Mouse (Mus musculus) embryonic stem cell, embryonic (primary cell): ENCODE measurements around the gene Lyst.
"Not testable (repeated sequence)": the region's sequence is repeated elsewhere in the genome, so short reads cannot be mapped to it uniquely, and the experiment has no call there.

Source experiments
- CTCF ChIA-PET, 4 experiments: fragments of 300-600 bp in 2 of 4; fragments of 350-600 bp in 2 of 4; sonication (Branson Sonifier 250); formaldehyde crosslinking; loops; one replicate each; lab custom pipeline; 2022; ENCODE audit warnings: inconsistent platforms in 2 of 4; lab: Charles Lee
- POLR2A ChIA-PET, 4 experiments: fragments of 300-600 bp in 2 of 4; fragments of 350-600 bp in 2 of 4; sonication (Branson Sonifier 250); formaldehyde crosslinking; loops; one replicate each; lab custom pipeline; 2022; ENCODE audit warnings: antibody characterized with exemption in 4 of 4, inconsistent platforms in 1 of 4; lab: Charles Lee

Gene Lyst

DNA sequence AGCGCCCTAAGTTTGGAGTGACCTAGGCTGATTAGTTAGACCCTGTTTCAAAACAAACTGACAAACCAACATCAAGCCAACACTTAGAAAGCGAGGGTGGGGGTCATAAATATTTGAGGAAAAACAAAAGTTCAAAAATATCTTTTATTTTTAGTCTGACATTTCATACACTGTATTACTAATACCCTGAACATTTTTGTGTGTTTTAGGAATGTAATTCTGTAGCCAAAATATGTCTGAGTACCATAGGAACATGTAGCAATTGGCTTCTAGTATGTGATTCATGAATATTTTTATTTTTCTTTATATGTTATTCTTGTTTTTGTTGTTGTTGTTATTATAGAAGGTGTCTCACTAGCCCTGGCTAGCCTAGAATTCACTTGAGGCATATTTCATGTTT is 11.2 kb downstream of the Lyst start:
- POLR2A ChIA-PET = interaction anchor here in 1 of 4 experiments (0.5 to 1.1 kb wide), 2 partner anchors 11 to 60 kb away, joined by 3 read pairs; partner anchors contain the start of gene Lyst

DNA sequence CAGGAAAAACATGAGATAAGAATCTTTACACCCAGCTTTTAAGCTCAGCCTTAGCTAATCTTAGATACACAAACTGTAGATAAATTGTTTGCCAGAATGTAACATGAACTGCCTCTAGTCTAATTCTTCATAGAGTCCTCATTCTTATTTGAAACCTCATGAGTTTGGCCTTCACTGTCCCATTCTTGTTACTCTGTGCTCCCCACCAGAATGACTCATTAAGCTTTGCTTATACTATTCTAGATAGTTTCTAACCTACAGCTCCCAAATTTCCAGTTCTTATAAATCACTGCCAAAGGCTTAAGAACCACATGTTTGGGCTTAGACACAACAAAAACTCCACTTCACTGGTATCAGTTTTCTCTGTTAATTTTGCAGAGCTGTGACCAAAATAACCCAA is 16.0 kb downstream of the Lyst start:
- POLR2A ChIA-PET = interaction anchor here in 1 of 4 experiments (0.6 to 1.0 kb wide), 2 partner anchors 36 to 100 kb away, joined by 3 read pairs; no protein-coding TSS in a partner anchor
- CTCF ChIA-PET = no interaction called here

More for the DNA sequence above, 11.2 kb downstream of the Lyst start:
- CTCF ChIA-PET = no interaction called here

DNA sequence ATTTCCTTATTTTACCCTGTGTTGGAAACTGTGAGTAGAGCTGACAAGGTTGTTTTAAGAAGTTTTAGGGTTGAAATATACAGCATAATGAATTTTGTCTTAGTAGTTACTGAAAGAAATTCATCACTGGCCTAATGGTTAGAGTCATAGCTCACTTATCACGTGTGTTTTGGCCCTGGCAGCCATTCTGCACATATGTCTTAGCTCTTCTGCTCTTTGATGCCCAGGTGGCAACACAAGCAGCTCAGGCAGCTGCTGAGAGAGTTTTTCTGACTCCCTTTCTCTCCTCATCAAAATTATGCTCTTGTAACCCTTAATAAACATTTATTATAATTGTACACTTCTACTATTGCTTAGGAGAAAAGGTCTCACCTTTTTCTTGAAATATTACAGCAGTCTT is 18.1 kb downstream of the Lyst start:
- ChIA-PET POLR2A (interaction anchor here in 1 of 4 experiments (0.6 kb wide), 1 partner anchor 33 kb away, joined by 5 read pairs; no protein-coding TSS in a partner anchor), CTCF (interaction anchor here in 1 of 4 experiments (1.5 kb wide), 1 partner anchor 91 kb away, joined by 3 read pairs; no protein-coding TSS in a partner anchor)

DNA sequence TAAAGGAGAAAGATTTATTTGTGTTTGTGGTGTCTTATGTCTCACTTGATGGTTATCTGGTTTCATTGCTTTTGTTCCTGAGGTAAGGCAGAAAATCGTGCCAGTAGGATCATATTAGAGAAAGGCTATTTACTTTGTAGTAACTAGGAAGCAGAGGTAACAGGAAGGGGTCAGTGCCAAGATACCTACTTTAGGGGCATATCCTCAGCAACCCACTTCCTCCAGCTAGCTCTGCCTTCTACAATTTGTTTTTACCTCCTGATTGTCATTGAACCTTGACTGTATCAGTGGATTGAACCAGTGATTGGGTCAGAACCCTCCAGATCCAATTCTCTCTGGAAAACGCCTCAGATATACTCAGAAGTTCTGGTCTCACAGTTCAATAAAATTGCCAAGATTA is 19.5 kb downstream of the Lyst start:
- ChIA-PET POLR2A (no interaction called here), CTCF (interaction anchor here in 1 of 4 experiments (0.7 kb wide), 1 partner anchor 19 kb away, joined by 3 read pairs; the partner anchor contains the start of gene Lyst)

DNA sequence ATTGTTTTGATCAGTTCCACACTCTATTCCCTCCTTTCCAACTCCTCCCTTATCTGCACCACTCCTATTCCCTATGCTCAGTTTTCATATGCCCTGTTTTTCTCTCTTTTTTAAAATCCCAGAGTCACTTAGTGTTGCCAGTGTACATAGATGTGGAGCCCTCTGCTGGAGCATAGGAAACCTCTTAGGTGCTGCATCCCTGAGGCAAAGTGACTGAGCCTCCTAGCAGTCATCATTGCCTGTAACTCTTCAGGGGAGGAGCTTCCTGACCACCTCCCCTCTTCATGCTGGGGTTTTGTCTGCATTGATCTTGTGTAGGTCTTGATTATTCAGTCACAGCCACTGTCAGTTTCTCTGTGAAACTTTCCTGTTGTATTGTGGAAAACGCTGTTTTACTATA is 22.7 kb downstream of the Lyst start:
- CTCF ChIA-PET = interaction anchor here (0.6 to 1.4 kb wide), 10 partner anchors 10 to 255 kb away, joined by 3 to 7 read pairs (median 3); partner anchors contain the start of gene Lyst (in 1 of the 4)
- POLR2A ChIA-PET = interaction anchor here in 2 of 4 experiments (1.1 to 1.7 kb wide), 3 partner anchors 22 to 97 kb away, joined by 3 to 9 read pairs (median 4); partner anchors contain the start of gene Lyst (in 1 of the 2)

DNA sequence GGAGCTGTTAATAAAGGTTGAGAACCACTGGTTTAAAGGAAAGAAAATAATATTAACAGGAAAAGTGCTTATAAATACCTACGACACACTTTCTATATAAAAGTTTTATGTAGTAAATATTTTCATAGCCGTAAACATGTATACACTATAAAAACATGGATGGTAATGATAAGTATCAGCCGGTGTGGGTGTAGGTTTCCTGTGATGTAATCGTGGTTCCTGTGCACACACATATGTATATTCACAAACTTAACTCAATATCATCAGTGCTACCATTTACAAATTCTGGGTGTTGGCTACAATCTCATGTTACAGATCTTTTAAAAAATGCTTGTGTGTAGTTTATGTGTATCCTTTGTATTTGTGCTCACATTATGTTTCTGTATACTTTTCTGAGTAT is 24.0 kb downstream of the Lyst start:
- ChIA-PET POLR2A (no interaction called here), CTCF (interaction anchor here in 1 of 4 experiments (1.3 kb wide), 1 partner anchor 97 kb away, joined by 7 read pairs; no protein-coding TSS in a partner anchor)

DNA sequence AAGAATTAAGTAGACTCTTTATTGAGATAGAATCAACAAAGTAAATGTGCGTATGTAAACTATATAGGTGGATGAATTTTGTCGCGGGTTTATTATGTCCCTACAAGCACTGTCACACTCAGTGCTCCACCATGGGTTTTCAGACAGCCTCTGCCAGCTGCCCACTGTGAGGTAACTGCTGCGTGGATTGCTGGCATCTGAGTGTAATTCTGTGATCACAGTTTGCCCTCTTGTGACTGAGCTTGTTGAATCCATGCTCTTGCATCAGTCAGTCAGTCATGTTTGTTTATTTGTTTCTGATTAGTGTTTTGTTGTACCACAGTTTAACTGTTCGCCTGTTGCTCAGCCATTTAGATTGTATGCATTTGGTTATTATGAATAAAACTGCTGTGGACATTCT is 31.3 kb downstream of the Lyst start:
- POLR2A ChIA-PET = interaction anchor here in 1 of 4 experiments (0.6 kb wide), 1 partner anchor 296 kb away, joined by 3 read pairs; no protein-coding TSS in a partner anchor
- CTCF ChIA-PET = interaction anchor here in 1 of 4 experiments (0.7 kb wide), 1 partner anchor 17 kb away, joined by 3 read pairs; no protein-coding TSS in a partner anchor

DNA sequence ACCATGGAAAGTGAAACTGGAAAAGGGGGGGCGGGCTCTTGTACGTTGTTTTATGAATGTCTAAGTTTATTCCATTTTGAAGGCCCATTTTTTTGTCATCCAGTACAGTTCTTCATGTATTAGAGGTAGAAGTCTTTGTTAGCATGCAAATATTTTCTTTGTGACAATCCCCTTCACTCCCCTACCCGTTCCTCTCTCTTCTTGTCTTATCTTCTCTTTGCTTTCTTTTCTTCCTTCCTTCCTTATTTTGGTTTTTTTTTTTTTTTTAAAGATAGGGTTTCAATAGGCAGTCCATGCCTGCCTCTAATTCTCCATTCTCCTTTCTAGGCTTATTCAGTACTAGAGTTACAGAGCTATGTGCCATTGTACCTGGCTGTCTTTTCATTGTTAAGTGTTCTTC is 32.4 kb downstream of the Lyst start:
- CTCF ChIA-PET = no interaction called here
- POLR2A ChIA-PET = interaction anchor here in 1 of 4 experiments (0.6 kb wide), 2 partner anchors 40 to 153 kb away, joined by 4 read pairs; no protein-coding TSS in a partner anchor

DNA sequence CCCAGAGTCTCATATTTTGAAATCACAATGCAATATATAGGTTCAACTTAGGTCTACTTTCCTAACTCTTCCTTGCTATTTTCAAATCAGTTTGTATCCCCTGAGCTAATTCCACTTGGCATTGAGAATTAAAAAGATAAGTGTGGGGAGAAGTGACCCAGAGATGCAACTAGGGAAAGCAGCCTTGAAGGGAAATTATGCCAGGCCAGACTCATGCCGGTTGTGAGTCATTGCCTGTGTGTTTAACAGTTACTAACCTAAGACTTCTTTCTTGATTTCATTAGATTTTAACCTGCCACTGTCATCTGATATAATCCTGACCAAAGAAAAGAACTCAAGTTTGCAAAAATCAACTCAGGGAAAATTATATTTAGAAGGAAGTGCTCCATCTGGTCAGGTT is 43.5 kb downstream of the Lyst start:
- POLR2A ChIA-PET = no interaction called here
- CTCF ChIA-PET = no interaction called here

DNA sequence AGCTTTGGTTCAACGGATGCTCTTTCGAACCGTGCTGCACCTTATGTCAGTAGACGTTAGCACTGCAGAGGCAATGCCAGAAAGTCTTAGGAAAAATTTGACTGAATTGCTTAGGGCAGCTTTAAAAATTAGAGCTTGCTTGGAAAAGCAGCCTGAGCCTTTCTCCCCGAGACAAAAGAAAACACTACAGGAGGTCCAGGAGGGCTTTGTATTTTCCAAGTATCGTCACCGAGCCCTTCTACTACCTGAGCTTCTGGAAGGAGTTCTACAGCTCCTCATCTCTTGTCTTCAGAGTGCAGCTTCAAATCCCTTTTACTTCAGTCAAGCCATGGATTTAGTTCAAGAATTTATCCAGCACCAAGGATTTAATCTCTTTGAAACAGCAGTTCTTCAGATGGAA is 44.5 kb downstream of the Lyst start:
- POLR2A ChIA-PET = interaction anchor here in 1 of 4 experiments (1.0 to 1.8 kb wide), 2 partner anchors 45 to 87 kb away, joined by 3 to 8 read pairs; partner anchors contain the start of gene Lyst

DNA sequence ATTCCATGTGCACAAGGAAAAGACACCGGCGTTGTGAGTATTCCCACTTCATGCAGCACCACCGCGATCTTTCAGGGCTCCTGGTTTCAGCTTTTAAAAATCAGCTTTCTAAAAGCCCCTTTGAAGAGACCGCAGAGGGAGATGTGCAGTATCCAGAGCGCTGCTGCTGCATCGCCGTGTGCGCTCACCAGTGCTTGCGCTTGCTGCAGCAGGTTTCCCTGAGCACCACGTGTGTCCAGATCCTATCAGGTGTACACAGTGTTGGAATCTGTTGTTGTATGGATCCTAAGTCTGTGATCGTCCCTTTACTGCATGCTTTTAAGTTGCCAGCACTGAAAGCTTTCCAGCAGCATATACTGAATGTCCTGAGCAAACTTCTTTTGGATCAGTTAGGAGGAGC is 45.0 kb downstream of the Lyst start:
- ChIA-PET POLR2A (interaction anchor here in 1 of 4 experiments (1.8 kb wide), 1 partner anchor 45 kb away, joined by 8 read pairs; the partner anchor contains the start of gene Lyst), CTCF (no interaction called here)

More for the DNA sequence above, 44.5 kb downstream of the Lyst start:
- CTCF ChIA-PET = no interaction called here

DNA sequence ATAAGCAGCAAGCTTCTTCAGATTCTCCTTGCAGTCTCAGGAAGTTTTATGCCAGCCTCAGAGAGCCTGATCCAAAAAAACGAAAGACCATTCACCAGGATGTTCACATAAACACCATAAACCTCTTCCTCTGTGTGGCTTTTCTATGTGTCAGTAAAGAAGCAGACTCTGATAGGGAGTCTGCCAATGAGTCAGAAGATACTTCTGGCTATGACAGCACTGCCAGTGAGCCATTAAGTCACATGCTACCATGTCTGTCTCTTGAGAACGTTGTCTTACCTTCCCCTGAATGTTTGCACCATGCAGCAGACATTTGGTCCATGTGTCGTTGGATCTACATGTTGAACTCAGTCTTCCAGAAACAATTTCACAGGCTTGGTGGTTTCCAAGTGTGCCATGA is 47.4 kb downstream of the Lyst start:
- ChIA-PET CTCF (interaction anchor here in 2 of 4 experiments (0.6 to 1.4 kb wide), 2 partner anchors 16 to 121 kb away, joined by 3 to 4 read pairs; no protein-coding TSS in a partner anchor), POLR2A (no interaction called here)

DNA sequence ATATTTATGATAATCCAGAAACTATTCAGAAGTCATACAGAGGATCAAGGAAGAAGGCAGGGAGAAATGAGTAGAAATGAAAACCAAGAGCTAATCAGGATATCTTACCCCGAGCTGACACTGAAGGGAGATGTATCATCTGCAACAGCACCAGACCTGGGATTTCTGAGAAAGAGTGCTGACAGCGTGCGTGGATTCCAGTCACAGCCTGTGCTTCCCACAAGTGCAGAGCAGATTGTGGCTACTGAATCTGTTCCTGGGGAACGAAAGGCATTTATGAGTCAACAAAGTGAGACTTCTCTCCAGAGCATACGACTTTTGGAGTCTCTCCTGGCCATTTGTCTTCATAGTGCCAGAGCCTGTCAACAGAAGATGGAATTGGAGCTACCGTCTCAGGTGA is 47.8 kb downstream of the Lyst start:
- CTCF ChIA-PET = interaction anchor here in 3 of 4 experiments (0.6 to 1.4 kb wide), 3 partner anchors 16 to 121 kb away, joined by 3 to 4 read pairs (median 3); no protein-coding TSS in a partner anchor
- POLR2A ChIA-PET = no interaction called here

DNA sequence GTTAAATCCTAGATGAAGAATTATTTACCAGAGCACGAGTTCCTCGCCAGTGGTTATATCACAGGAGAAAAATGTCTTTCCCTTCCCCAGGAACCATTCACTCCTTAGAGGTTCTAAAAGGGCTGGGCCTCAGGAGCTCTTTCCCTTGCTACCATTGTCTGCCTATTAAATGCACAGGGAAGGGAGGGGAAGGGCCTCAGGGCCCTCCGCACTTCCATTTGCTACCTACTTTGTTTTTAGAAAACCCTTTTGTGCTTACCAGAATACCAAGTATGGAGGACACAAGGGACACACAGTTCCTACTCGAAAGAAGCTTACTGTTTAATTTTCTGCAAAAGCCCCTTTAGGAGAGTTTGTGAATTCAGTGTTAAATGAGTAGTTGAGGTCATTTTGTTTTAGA is 48.5 kb downstream of the Lyst start:
- CTCF ChIA-PET = interaction anchor here in 2 of 4 experiments (1.1 to 1.4 kb wide), 2 partner anchors 26 to 122 kb away, joined by 3 to 4 read pairs; no protein-coding TSS in a partner anchor

DNA sequence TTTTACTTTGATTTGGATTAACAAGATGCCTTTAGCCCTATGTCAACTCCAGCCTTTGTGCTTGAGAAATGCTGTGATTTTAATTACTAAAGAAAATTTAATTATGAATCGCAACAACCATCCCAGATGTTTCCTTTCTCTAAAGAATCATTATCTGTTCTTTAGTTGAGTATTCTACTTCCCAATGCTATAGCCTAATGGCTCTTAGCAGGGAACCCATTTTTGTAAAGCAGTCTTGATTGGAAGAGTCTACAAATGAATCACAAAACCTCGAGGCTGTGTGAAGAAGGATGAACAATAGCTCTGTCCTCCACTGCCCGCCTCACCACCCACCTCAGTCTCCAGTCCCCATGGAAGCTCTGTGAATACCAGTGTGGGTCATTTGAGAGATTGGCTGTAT is 57.1 kb downstream of the Lyst start:
- CTCF ChIA-PET = no interaction called here

More for the DNA sequence above, 48.5 kb downstream of the Lyst start:
- POLR2A ChIA-PET = no interaction called here

DNA sequence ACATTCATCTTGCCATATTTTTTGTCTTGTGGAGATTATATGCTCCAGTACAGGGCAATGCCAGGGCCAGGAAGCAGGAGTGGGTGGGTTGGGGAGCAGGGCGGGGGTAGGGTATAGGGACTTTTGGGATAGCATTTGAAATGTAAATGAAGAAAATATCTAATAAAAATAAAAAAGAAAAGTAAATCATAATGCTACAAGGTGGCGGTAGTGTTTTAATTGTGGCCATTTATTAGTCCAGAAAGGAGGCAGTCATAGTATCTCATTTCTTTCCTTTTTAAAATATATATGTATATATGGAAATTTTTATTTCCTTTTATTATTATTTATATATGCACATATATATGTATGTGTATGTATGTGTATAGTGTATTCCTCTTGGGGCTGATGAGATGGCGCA is 65.3 kb downstream of the Lyst start:
- ChIA-PET POLR2A (no interaction called here), CTCF (no interaction called here)

More for the DNA sequence above, 57.1 kb downstream of the Lyst start:
- POLR2A ChIA-PET = interaction anchor here in 1 of 4 experiments (1.3 kb wide), 1 partner anchor 23 kb away, joined by 3 read pairs; no protein-coding TSS in a partner anchor

DNA sequence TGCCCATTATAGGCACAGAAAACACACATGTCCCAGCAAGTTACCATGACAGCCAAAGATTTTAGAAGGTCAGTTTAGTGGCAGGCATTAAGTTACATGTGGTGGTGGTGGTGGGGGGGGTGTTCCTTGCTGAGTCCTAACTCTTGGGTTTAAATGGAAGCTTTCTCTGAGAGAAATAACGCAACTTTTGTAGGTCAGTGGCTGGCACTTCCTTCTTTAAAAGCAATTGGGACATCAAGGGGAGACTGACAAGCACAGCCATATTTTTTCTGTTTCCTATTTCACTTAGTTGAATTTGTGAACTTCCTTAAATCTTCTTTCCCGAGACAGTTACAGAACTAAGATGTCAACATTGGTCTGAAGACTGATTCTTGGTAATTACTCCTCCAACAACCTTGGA is 75.9 kb downstream of the Lyst start:
- POLR2A ChIA-PET = interaction anchor here in 1 of 4 experiments (1.4 kb wide), 1 partner anchor 8 kb away, joined by 3 read pairs; no protein-coding TSS in a partner anchor
- CTCF ChIA-PET = not testable (repeated sequence)

DNA sequence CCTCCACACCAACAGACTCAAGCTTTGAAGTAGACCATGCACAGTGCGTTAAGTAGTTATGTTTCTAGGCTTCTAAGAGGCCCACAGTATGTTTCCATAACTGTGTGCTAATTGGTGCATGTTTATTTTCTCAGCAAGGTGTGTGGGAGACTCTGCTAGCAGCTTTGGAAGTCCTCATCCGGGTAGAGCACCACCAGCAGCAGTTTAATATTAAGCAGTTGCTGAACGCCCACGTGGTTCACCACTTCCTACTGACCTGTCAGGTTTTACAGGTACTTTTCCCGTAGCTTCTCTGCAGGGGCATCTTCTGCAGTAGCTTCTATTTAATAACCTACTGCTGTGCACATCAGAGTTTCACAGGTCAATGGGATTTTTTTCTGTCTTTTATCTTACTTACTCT is 80.5 kb downstream of the Lyst start:
- ChIA-PET CTCF (interaction anchor here in 2 of 4 experiments (0.6 kb wide), 2 partner anchors 121 to 172 kb away, joined by 3 to 4 read pairs; no protein-coding TSS in a partner anchor), POLR2A (interaction anchor here in 1 of 4 experiments (0.6 to 1.9 kb wide), 7 partner anchors 8 to 284 kb away, joined by 3 to 7 read pairs (median 3); no protein-coding TSS in a partner anchor)

DNA sequence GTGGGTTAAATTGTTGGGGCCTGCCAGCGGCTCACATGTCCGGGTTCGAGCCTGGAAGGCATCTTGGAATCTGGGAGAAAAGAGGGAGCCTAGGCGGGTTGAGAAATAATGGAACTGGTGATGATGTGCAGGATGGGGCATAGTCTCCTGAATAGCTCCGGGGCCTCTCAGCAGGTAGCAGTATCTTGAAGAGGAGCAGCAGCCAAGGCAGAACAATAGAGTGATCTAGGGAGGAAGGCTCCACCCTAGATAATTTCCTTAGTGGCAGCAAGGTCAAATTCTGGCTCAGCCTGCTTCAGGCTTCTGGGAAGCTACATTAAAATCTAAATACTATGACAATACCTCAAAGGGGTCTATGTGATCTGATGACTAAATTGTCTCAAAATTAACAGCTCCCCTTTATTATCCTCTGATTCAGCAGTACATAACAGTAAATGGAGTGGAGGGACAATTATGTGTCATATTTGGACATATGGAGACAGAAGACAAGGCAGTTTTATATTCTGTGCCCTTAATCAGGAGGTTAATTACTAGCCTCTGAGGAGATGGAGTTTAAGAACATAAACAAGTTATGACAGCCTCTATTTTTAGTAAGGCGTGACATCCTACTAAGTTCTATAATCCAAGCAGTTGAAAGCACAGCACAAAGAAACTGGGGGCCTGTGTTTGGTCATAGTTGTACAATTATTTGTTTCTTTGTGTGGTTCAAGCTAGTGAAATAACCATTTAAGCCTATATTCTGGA is 81.6 kb downstream of the Lyst start:
- CTCF ChIA-PET = no interaction called here
- POLR2A ChIA-PET = interaction anchor here in 2 of 4 experiments (0.6 to 1.9 kb wide), 4 partner anchors 10 to 324 kb away, joined by 3 to 7 read pairs (median 4); partner anchors contain the start of gene Lyst (in 1 of the 2)
